Mouse (Mus musculus) stomach, postnatal 0 days (tissue): Measurements from ENCODE around the gene Mok. TPM values are rescaled to one million over a fixed set of nuclear protein-coding genes. Genes with fewer than 3 reads are reported as not detected.
A peak's percentile ranks its signal among the peaks of the same experiment; 100 is the strongest.

ENCODE experiments used
- ATAC-seq: fragments of 200-750 bp; cut with Nextera tagmentation; 2 replicates; pipeline ENCODE4 v1.8.0; 2017; ENCODE audit not compliant: low FRiP score, low TSS enrichment
- DNase-seq: peaks from one replicate; pipeline ENCODE4 v3.0.0-alpha.2; 2016; ENCODE audit warnings: low spot score
- H3K27ac ChIP-seq: fragments of 300-500 bp; sonication (generic); replicated peaks from 2 replicates; pipeline ENCODE4 v1.5.1; 2014; ENCODE audit warnings: mild to moderate bottlenecking, control low read depth
- H3K27me3 ChIP-seq: fragments of 300-500 bp; sonication (generic); 2 replicates; pipeline ENCODE4 v1.6.1; 2014; ENCODE audit warnings: low read length; ENCODE audit not compliant: control insufficient read depth, insufficient read depth
- H3K36me3 ChIP-seq: fragments of 300-500 bp; sonication (generic); 2 replicates; pipeline ENCODE4 v1.6.1; 2014; ENCODE audit warnings: low read length, mixed read lengths; ENCODE audit not compliant: control insufficient read depth, insufficient read depth
- H3K4me1 ChIP-seq: fragments of 300-500 bp; sonication (generic); replicated peaks from 2 replicates; pipeline ENCODE4 v1.6.1; 2014; ENCODE audit warnings: antibody characterized with exemption; ENCODE audit not compliant: control insufficient read depth, insufficient read depth
- H3K4me2 ChIP-seq: fragments of 300-500 bp; sonication (generic); replicated peaks from 2 replicates; pipeline ENCODE4 v1.6.1; 2014; ENCODE audit warnings: low read depth, mild to moderate bottlenecking, control low read depth, moderate library complexity
- H3K4me3 ChIP-seq: fragments of 300-500 bp; sonication (generic); 2 replicates; pipeline ENCODE4 v1.5.1; 2014; ENCODE audit warnings: low read depth, low read length, control low read depth
- H3K9ac ChIP-seq: fragments of 300-500 bp; sonication (generic); 2 replicates; pipeline ENCODE4 v1.6.1; 2014; ENCODE audit warnings: mild to moderate bottlenecking, low read length, control low read depth, mixed read lengths
- H3K9me3 ChIP-seq: fragments of 300-500 bp; sonication (generic); 2 replicates; pipeline ENCODE4 v1.6.1; 2016; ENCODE audit warnings: low read length; ENCODE audit not compliant: control insufficient read depth
- CTCF ChIP-seq: IDR thresholded peaks from 2 replicates; pipeline ENCODE4 v1.5.1; 2016; ENCODE audit warnings: antibody characterized with exemption, low read depth, mild to moderate bottlenecking, moderate library complexity
- EP300 ChIP-seq: optimal IDR thresholded peaks from 2 replicates; pipeline ENCODE3; 2016; ENCODE audit warnings: antibody characterized with exemption
- WGBS: fragments of 180-500 bp; shearing (Covaris S2); extraction: QIAGEN DNeasy Blood & Tissue Kit; methylation state at CpG from one replicate; pipeline ENCODE4 v1.1.7; 2014; 5-methylcytosine and 5-hydroxymethylcytosine counted together
- polyA plus RNA-seq: library from polyadenylated mRNA; unstranded; fragments of >200 nt; fragmentation: Nextera tagmentation; extraction: Ambion mirVana; gene quantifications from 2 replicates; pipeline ENCODE4 v1.2.1, GENCODE M21; 2015

The Mok gene
- 0.95 and 0.97 TPM in 2 replicates for polyA plus RNA-seq

DNA sequence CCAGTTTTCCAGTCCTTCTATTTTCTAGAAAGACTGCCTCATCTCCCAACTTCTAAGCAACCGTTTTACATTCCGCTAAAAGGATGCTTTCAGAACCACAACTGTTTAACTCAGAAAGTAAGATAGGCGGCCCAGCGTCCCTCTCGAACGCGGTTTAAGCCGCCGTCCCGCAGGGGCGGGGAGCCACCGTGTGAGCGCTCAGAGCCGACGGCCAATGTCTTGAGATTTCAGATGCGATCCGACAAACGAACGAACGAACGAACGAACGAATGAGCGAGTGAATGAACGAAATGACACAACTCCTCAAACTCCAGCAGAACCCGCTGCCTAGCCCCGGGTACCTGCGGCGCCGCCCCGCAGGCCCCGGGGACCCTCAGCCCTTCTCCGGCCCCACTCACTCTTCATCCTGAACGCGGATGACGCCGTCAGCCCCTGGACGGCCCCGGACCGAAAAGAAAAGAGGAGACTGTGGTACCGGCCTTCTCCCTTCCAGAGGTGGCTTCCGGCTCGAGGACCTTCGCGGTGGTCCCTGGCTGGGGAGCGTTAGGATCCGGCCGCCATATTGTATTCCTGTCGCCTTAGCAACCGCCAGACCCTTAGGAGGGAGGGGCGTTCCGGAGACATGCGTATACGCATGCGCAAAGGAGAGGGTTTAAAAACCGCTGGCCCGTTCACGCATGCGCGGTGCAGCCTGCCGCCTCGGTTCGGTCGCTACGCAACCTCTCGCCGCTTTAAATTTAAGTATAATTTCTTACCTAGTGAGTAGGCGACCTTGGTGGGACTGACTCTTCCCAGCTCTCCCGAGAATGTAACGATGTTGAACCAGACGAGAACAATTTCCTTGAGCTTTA is at the start of gene Mok:
Gene Mok, minus strand, starts transcription at position 592 of the 851 bp plus-strand sequence.
- H3K36me3 ChIP-seq: no peaks in the 10 kb centered on the region
- peak within 1 kb of the TSS; percentile 58 for H3K9ac ChIP-seq
- H3K9me3 ChIP-seq: no peaks in the 10 kb centered on the region
- ATAC-seq (peak; percentile 39), DNase-seq (peak; percentile 91)
- no peaks in the 10 kb centered on the region; the same call in 1 of the 2 replicates for H3K4me1 ChIP-seq
- H3K27me3 ChIP-seq: no peaks in the 10 kb centered on the region
- TF ChIP-seq CTCF: no peak
- TF ChIP-seq EP300: no peak
- H3K27ac ChIP-seq: no peak within 1 kb of the TSS
- H3K4me3 ChIP-seq: peak within 1 kb of the TSS; percentile 64
- H3K4me2 ChIP-seq: peak within 1 kb of the TSS; percentile 69
- under 1% methylated on average over 71 of the region's 71 CpGs for WGBS

GRCm38 (mm10) chr12:110889036-110890020 is 48.6 kb upstream of the Mok start, which contains the start of the genes Cinp and Tecpr2:
Gene Cinp, minus strand, starts transcription at chr12:110889145.
Gene Tecpr2, plus strand, starts transcription at chr12:110889264.
- Histone ChIP-seq H3K9me3 (no peaks in the 10 kb centered on the region), H3K4me2 (peak within 1 kb of the TSS; percentile 86), H3K27me3 (no peaks in the 10 kb centered on the region), H3K36me3 (no peaks in the 10 kb centered on the region), H3K4me3 (peak within 1 kb of the TSS; percentile 75), H3K4me1 (0 out of 2 replicates have a peak, but pooled peaks cover 2% of the 10 kb centered on the region), H3K9ac (peak within 1 kb of the TSS; percentile 72), H3K27ac (peak within 1 kb of the TSS; percentile 89)
- under 1% methylated on average over 61 of the region's 74 CpGs for WGBS
- DNase-seq (peak; percentile 96), ATAC-seq (peak; percentile 98)
- TF ChIP-seq EP300: no peak
- 0 out of 2 replicates have a peak, but pooled peaks have one; percentile 12 for TF ChIP-seq CTCF

DNA sequence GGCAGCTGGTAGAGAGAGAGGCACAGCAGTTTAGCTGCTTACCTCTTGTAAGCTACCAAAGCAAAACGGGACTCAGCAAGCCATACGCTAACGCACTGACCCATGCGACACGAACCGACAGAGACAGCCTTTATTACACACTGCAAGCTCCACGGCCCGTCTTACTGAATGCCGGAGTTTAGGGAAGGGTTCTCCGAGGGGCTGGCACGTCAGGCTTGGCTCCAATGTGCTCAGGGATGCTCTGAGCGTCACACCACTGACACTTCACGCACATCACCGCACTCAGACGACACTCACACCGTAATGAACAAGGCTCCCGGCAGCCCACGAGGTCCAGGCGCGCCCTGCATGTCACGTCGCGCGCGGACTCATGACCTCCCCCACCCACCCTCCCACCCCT is 47.9 kb upstream of the Mok start:
- peak overlapping the region; percentile 86 for H3K4me2 ChIP-seq
- no peaks in the 10 kb centered on the region for H3K9me3 ChIP-seq
- DNase-seq: no peak
- no peak overlapping the region for H3K27ac ChIP-seq
- H3K9ac ChIP-seq: peak overlapping the region; percentile 72
- ATAC-seq: no peak
- WGBS: 0% methylated on average over 25 of the region's 25 CpGs
- TF ChIP-seq CTCF (no peak), EP300 (no peak)
- H3K4me3 ChIP-seq: peak overlapping the region; percentile 75
- H3K36me3 ChIP-seq: no peaks in the 10 kb centered on the region
- no peaks in the 10 kb centered on the region for H3K27me3 ChIP-seq
- 0 out of 2 replicates have a peak, but pooled peaks cover 2% of the 10 kb centered on the region for H3K4me1 ChIP-seq

- 29% methylated on average over 12 of the region's 12 CpGs for whole genome bisulfite sequencing
These were observed 47.4 kb upstream of the Mok start for GRCm38 (mm10) chr12:110888106-110888505.

GRCm38 (mm10) chr12:110885251-110885650 is 44.5 kb upstream of the Mok start:
- Histone ChIP-seq H3K9ac (no peak overlapping the region), H3K36me3 (no peaks in the 10 kb centered on the region; the same call in 1 of the 2 replicates), H3K9me3 (no peaks in the 10 kb centered on the region), H3K4me3 (no peak overlapping the region), H3K4me2 (no peak overlapping the region), H3K4me1 (0 out of 2 replicates have a peak, but pooled peaks cover 2% of the 10 kb centered on the region), H3K27me3 (no peaks in the 10 kb centered on the region), H3K27ac (no peak overlapping the region)
- TF ChIP-seq CTCF: no peak
- no peak for TF ChIP-seq EP300
- DNase-seq (no peak), ATAC-seq (no peak)
- WGBS: 90% methylated on average over 2 of the region's 2 CpGs

More at GRCm38 (mm10) chr12:110888106-110888505, 47.4 kb upstream of the Mok start:
- ATAC-seq (no peak), DNase-seq (no peak)
- Histone ChIP-seq H3K27me3 (no peaks in the 10 kb centered on the region), H3K9me3 (no peaks in the 10 kb centered on the region), H3K4me2 (peak overlapping the region; percentile 86), H3K27ac (no peak overlapping the region), H3K36me3 (no peaks in the 10 kb centered on the region), H3K4me1 (0 out of 2 replicates have a peak, but pooled peaks cover 2% of the 10 kb centered on the region), H3K9ac (peak overlapping the region; percentile 72), H3K4me3 (peak overlapping the region; percentile 75)
- TF ChIP-seq EP300 (no peak), CTCF (no peak)
